Mouse (Mus musculus): ENCODE measurements around the gene Gng2. TPM values are rescaled to one million over a fixed set of nuclear protein-coding genes. Genes with fewer than 3 reads are reported as not detected.

The Gng2 gene
- polyA plus RNA-seq, 1 experiment from 2014 or later = 55.7 TPM

- no peak for ATAC-seq
- Histone ChIP-seq H3K9ac (no peak overlapping the region), H3K4me2 (replicated peaks) (peak overlapping the region; percentile 19; the same call in 1 of the 2 replicates), H3K9me3 (no peaks in the 10 kb centered on the region), H3K36me3 (no peaks in the 10 kb centered on the region), H3K4me1 (replicated peaks) (peaks cover 16% of the 10 kb centered on the region), H3K27ac (no peak overlapping the region), H3K27me3 (replicated peaks) (no peaks in the 10 kb centered on the region), H3K4me3 (replicated peaks) (no peak overlapping the region)
- whole genome bisulfite sequencing = 60% methylated on average over 5 of the region's 5 CpGs
Observed at GRCm38 (mm10) chr14:19974429-19974828, 3.0 kb downstream of the Gng2 start.

- no peak overlapping the region for H3K4me2 ChIP-seq (replicated peaks)
- H3K36me3 ChIP-seq = no peaks in the 10 kb centered on the region
- no peaks in the 10 kb centered on the region for H3K9me3 ChIP-seq
- H3K27ac ChIP-seq = no peak overlapping the region
- H3K9ac ChIP-seq = no peak overlapping the region
- peaks cover 15% of the 10 kb centered on the region for H3K4me1 ChIP-seq (replicated peaks)
- 82% methylated on average over 13 of the region's 13 CpGs for WGBS
- no peak for ATAC-seq
- no peak overlapping the region for H3K4me3 ChIP-seq (replicated peaks)
- H3K27me3 ChIP-seq (replicated peaks) = no peaks in the 10 kb centered on the region
Observed at GRCm38 (mm10) chr14:19972316-19973029, 5.0 kb downstream of the Gng2 start.

GRCm38 (mm10) chr14:19970845-19971244 is 6.6 kb downstream of the Gng2 start:
- whole genome bisulfite sequencing = 31% methylated on average over 3 of the region's 3 CpGs
- peaks cover 11% of the 10 kb centered on the region for H3K4me1 ChIP-seq (replicated peaks)
- H3K27me3 ChIP-seq (replicated peaks) = no peaks in the 10 kb centered on the region
- peak; percentile 65 for ATAC-seq
- H3K4me3 ChIP-seq (replicated peaks) = no peak overlapping the region
- H3K4me2 ChIP-seq (replicated peaks) = 0 out of 2 replicates have a peak overlapping the region, but pooled peaks have one; percentile 6
- no peak overlapping the region for H3K9ac ChIP-seq
- H3K9me3 ChIP-seq = no peaks in the 10 kb centered on the region
- no peaks in the 10 kb centered on the region for H3K36me3 ChIP-seq
- H3K27ac ChIP-seq = no peak overlapping the region

GRCm38 (mm10) chr14:19970106-19970785 is 7.2 kb downstream of the Gng2 start:
- Histone ChIP-seq H3K27me3 (replicated peaks) (no peaks in the 10 kb centered on the region), H3K4me2 (replicated peaks) (no peak overlapping the region), H3K4me1 (replicated peaks) (peaks cover 10% of the 10 kb centered on the region), H3K36me3 (no peaks in the 10 kb centered on the region), H3K27ac (no peak overlapping the region), H3K9me3 (no peaks in the 10 kb centered on the region), H3K9ac (no peak overlapping the region), H3K4me3 (replicated peaks) (no peak overlapping the region)
- no peak for ATAC-seq
- 70% methylated on average over 6 of the region's 6 CpGs for WGBS

GRCm38 (mm10) chr14:19969566-19969965 is 7.9 kb downstream of the Gng2 start:
- Histone ChIP-seq H3K27ac (no peak overlapping the region), H3K36me3 (no peaks in the 10 kb centered on the region), H3K4me2 (replicated peaks) (no peak overlapping the region), H3K27me3 (replicated peaks) (no peaks in the 10 kb centered on the region), H3K9me3 (no peaks in the 10 kb centered on the region), H3K9ac (no peak overlapping the region), H3K4me1 (replicated peaks) (peaks cover 5% of the 10 kb centered on the region), H3K4me3 (replicated peaks) (no peak overlapping the region)
- WGBS = 89% methylated on average over 1 of the region's 1 CpGs
- ATAC-seq = no peak

- no peak overlapping the region for H3K27ac ChIP-seq
- H3K4me3 ChIP-seq (replicated peaks) = no peak overlapping the region
- H3K9ac ChIP-seq = no peak overlapping the region
- H3K27me3 ChIP-seq (replicated peaks) = no peaks in the 10 kb centered on the region
- ATAC-seq = no peak
- WGBS = 51% methylated on average over 5 of the region's 5 CpGs
- H3K9me3 ChIP-seq = no peaks in the 10 kb centered on the region
- H3K4me2 ChIP-seq (replicated peaks) = no peak overlapping the region
- H3K4me1 ChIP-seq (replicated peaks) = peaks cover 5% of the 10 kb centered on the region
- H3K36me3 ChIP-seq = no peaks in the 10 kb centered on the region
Observed at GRCm38 (mm10) chr14:19969011-19969521, 8.4 kb downstream of the Gng2 start.

GRCm38 (mm10) chr14:19968321-19969010 is 9.0 kb downstream of the Gng2 start:
- no peak overlapping the region for H3K9ac ChIP-seq
- no peaks in the 10 kb centered on the region for H3K27me3 ChIP-seq (replicated peaks)
- ATAC-seq = no peak
- H3K4me2 ChIP-seq (replicated peaks) = no peak overlapping the region
- H3K36me3 ChIP-seq = no peaks in the 10 kb centered on the region
- H3K4me1 ChIP-seq (replicated peaks) = peaks cover 5% of the 10 kb centered on the region
- H3K4me3 ChIP-seq (replicated peaks) = no peak overlapping the region
- WGBS = 77% methylated on average over 7 of the region's 7 CpGs
- H3K27ac ChIP-seq = no peak overlapping the region
- H3K9me3 ChIP-seq = no peaks in the 10 kb centered on the region

- H3K9me3 ChIP-seq = no peaks in the 10 kb centered on the region
- peaks cover 5% of the 10 kb centered on the region for H3K4me1 ChIP-seq (replicated peaks)
- 61% methylated on average over 8 of the region's 8 CpGs for WGBS
- no peak overlapping the region for H3K27ac ChIP-seq
- H3K4me3 ChIP-seq (replicated peaks) = no peak overlapping the region
- no peak overlapping the region for H3K4me2 ChIP-seq (replicated peaks)
- ATAC-seq = no peak
- H3K27me3 ChIP-seq (replicated peaks) = no peaks in the 10 kb centered on the region
- H3K9ac ChIP-seq = no peak overlapping the region
- no peaks in the 10 kb centered on the region for H3K36me3 ChIP-seq
Observed at GRCm38 (mm10) chr14:19967482-19967881, 9.9 kb downstream of the Gng2 start.

GRCm38 (mm10) chr14:19963961-19964505 is 13.4 kb downstream of the Gng2 start:
- Histone ChIP-seq H3K4me3 (replicated peaks) (no peak overlapping the region), H3K36me3 (no peaks in the 10 kb centered on the region), H3K4me1 (replicated peaks) (no peaks in the 10 kb centered on the region), H3K4me2 (replicated peaks) (peak overlapping the region; percentile 11; the same call in 1 of the 2 replicates), H3K27me3 (replicated peaks) (no peaks in the 10 kb centered on the region), H3K9me3 (no peaks in the 10 kb centered on the region), H3K27ac (0 out of 2 replicates have a peak overlapping the region, but pooled peaks have one; percentile 3), H3K9ac (no peak overlapping the region)
- WGBS = 39% methylated on average over 5 of the region's 5 CpGs
- peak; percentile 93 for ATAC-seq

GRCm38 (mm10) chr14:19961924-19962915 is 15.2 kb downstream of the Gng2 start:
- H3K4me3 ChIP-seq (replicated peaks) = no peak overlapping the region
- no peak overlapping the region for H3K9ac ChIP-seq
- ATAC-seq = no peak
- H3K27ac ChIP-seq = no peak overlapping the region
- H3K36me3 ChIP-seq = no peaks in the 10 kb centered on the region
- H3K4me1 ChIP-seq (replicated peaks) = no peaks in the 10 kb centered on the region
- no peaks in the 10 kb centered on the region for H3K27me3 ChIP-seq (replicated peaks)
- 73% methylated on average over 15 of the region's 15 CpGs for whole genome bisulfite sequencing
- no peaks in the 10 kb centered on the region for H3K9me3 ChIP-seq
- no peak overlapping the region for H3K4me2 ChIP-seq (replicated peaks)

- ATAC-seq = no peak
- Histone ChIP-seq H3K4me1 (replicated peaks) (no peaks in the 10 kb centered on the region), H3K9ac (no peak overlapping the region), H3K4me2 (replicated peaks) (no peak overlapping the region), H3K9me3 (no peaks in the 10 kb centered on the region), H3K4me3 (replicated peaks) (no peak overlapping the region), H3K27ac (no peak overlapping the region), H3K27me3 (replicated peaks) (no peaks in the 10 kb centered on the region), H3K36me3 (no peaks in the 10 kb centered on the region)
- 69% methylated on average over 9 of the region's 9 CpGs for WGBS
Observed at GRCm38 (mm10) chr14:19959860-19960259, 17.6 kb downstream of the Gng2 start.
